Mouse (Mus musculus): ENCODE results near the gene Cavin4.

GRCm38 (mm10) chr4:48715865-48716650, 52.7 kb downstream of the Cavin4 start:
- TF ChIP-seq POLR2A (IDR thresholded peaks at IDR 0.05; ENCODE audit: borderline replicate concordance, control insufficient read depth, low read depth, low read length) (no peak), CTCF (IDR thresholded peaks at IDR 0.05; ENCODE audit: control insufficient read depth, insufficient read depth, low read length) (no peak)
